Mouse (Mus musculus): ENCODE results near the gene Nr4a3. TPM values are rescaled to one million over a fixed set of nuclear protein-coding genes. Genes with fewer than 3 reads are reported as not detected.

Nr4a3 gene
- polyA plus RNA-seq, 1 experiment, result 3.9 TPM

GRCm38 (mm10) chr4:48130314-48130713 lies 85.4 kb downstream of the Nr4a3 start:
- no peaks in the 10 kb centered on the region for H3K27me3 ChIP-seq (ENCODE audit: control insufficient read depth, insufficient read depth, low read length)
- WGBS, result 83% methylated on average over 6 of the region's 6 CpGs

GRCm38 (mm10) chr4:48131606-48132005 lies 86.7 kb downstream of the Nr4a3 start:
- no peak overlapping the region for H3K27ac ChIP-seq (ENCODE audit: insufficient read depth, low read depth, low read length)
- TF ChIP-seq CTCF (IDR thresholded peaks at IDR 0.05; ENCODE audit: extremely low read depth, insufficient read length, insufficient replicate concordance, low read depth, low read length), result no peak
- TF ChIP-seq POLR2A (IDR thresholded peaks at IDR 0.05; ENCODE audit: low read depth, low read length), result no peak
- 91% methylated on average over 9 of the region's 9 CpGs for WGBS

More at GRCm38 (mm10) chr4:48130314-48130713, 85.4 kb downstream of the Nr4a3 start:
- TF ChIP-seq POLR2A (IDR thresholded peaks at IDR 0.05; ENCODE audit: low read depth, low read length) (no peak), CTCF (IDR thresholded peaks at IDR 0.05; ENCODE audit: extremely low read depth, insufficient read length, insufficient replicate concordance, low read depth, low read length) (no peak)
- peaks cover 16% of the 10 kb centered on the region for H3K36me3 ChIP-seq (ENCODE audit: control insufficient read depth, insufficient read depth, low read length)
- no peaks in the 10 kb centered on the region for H3K4me1 ChIP-seq (ENCODE audit: control insufficient read depth, insufficient read depth, insufficient read length, low read length)
- H3K4me3 ChIP-seq (ENCODE audit: low read depth, low read length), result no peak overlapping the region
- no peak overlapping the region for H3K27ac ChIP-seq (ENCODE audit: insufficient read depth, low read depth, low read length)

GRCm38 (mm10) chr4:48132721-48133120 lies 87.8 kb downstream of the Nr4a3 start:
- TF ChIP-seq POLR2A (IDR thresholded peaks at IDR 0.05; ENCODE audit: low read depth, low read length), result no peak
- no peak for TF ChIP-seq CTCF (IDR thresholded peaks at IDR 0.05; ENCODE audit: extremely low read depth, insufficient read length, insufficient replicate concordance, low read depth, low read length)
- Histone ChIP-seq H3K4me1 (ENCODE audit: control insufficient read depth, insufficient read depth, insufficient read length, low read length) (no peaks in the 10 kb centered on the region), H3K27me3 (ENCODE audit: control insufficient read depth, insufficient read depth, low read length) (no peaks in the 10 kb centered on the region), H3K27ac (ENCODE audit: insufficient read depth, low read depth, low read length) (no peak overlapping the region), H3K36me3 (ENCODE audit: control insufficient read depth, insufficient read depth, low read length) (peaks cover 24% of the 10 kb centered on the region), H3K4me3 (ENCODE audit: low read depth, low read length) (no peak overlapping the region)
- 34% methylated on average over 3 of the region's 3 CpGs for whole genome bisulfite sequencing

More at GRCm38 (mm10) chr4:48131606-48132005, 86.7 kb downstream of the Nr4a3 start:
- Histone ChIP-seq H3K4me1 (ENCODE audit: control insufficient read depth, insufficient read depth, insufficient read length, low read length) (no peaks in the 10 kb centered on the region), H3K36me3 (ENCODE audit: control insufficient read depth, insufficient read depth, low read length) (peaks cover 20% of the 10 kb centered on the region), H3K4me3 (ENCODE audit: low read depth, low read length) (no peak overlapping the region), H3K27me3 (ENCODE audit: control insufficient read depth, insufficient read depth, low read length) (no peaks in the 10 kb centered on the region)

Other genes with a start within 250 kb of the Nr4a3 start
- gene Stx17, start 79.8 kb downstream of the Nr4a3 start, polyA plus RNA-seq (2012; rRNA removed), result 1.0 and 2.0 TPM in 2 replicates
- gene Erp44, start 234.4 kb downstream of the Nr4a3 start, polyA plus RNA-seq (2012; rRNA removed), result 3.1 and 6.9 TPM in 2 replicates
- gene Invs, start 234.6 kb downstream of the Nr4a3 start, polyA plus RNA-seq (2012; rRNA removed), result 1.8 and 2.2 TPM in 2 replicates

All from small intestine, adult 2 months (tissue).